Mouse (Mus musculus): ENCODE results near the gene Ttc21a.
A peak's percentile ranks its signal among the peaks of the same experiment; 100 is the strongest.

Gene Ttc21a

GRCm38 (mm10) chr9:119976704-119977556 lies 39.5 kb downstream of the Ttc21a start:
- no peak for DNase-seq (ENCODE audit: low spot score)

- DNase-seq (ENCODE audit: low spot score) = no peak
Measured at GRCm38 (mm10) chr9:119977557-119978060, 40.2 kb downstream of the Ttc21a start.

DNA sequence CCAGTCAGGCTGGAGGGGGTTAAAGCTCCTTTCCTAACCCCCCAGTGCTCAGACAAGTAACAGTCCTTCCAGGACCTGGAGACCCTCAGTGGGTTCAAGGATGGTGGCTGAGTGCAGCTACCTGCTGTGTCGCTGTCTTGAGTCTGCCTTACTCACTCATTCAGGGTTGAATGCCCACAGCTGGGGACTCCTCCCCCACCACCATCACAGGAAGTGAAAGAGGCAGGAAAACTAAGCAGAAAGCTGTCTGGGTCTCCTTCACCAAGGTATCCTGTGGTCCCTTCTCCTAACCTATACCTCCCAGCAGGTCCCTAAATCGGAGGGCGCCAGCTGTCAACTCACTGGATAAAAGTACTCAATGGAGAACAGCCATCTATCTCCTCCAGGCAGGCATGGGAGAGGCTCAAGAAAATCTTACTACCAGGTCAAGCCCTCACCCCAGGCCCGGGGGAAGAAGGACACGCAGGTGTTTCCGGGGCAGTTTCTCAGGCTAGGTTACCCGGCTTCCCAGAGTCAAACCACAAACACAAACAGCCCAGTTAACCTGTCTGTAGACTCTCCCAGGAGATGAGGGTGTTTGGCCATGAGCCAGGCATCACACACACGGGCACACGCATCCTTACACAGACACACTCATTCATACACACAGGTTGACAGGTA lies 40.9 kb downstream of the Ttc21a start:
- DNase-seq (ENCODE audit: low spot score) = no peak

DNA sequence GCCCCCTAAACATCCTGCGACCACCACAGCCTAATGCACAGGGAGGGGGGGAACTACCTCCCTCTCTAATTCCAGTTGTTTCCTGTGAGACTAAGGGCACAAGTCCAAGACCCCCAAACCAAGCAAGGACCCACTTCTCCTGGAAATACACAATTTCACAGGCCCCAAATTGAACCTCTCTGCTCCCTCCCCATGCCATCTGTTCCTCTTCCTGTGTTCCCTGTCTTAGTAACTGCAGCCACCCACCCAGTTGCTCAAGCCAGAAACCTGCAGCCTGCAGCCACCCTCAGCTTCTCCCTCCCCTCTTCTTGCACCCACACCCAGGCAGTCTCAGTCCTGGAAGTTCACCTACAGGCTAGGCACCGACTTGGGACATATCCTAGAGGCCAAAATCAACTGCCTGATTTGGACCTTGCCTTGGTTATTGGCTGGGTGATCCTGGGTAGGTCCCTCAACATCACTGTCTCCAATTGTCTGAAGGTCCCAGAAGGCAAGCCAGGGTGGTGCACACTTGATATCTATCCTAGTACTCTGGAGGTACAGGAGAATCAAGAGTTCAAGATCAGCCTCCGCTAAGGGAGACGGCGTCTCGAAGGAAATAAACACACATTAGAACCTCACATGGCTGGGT lies 41.5 kb downstream of the Ttc21a start:
- no peak for DNase-seq (ENCODE audit: low spot score)

DNA sequence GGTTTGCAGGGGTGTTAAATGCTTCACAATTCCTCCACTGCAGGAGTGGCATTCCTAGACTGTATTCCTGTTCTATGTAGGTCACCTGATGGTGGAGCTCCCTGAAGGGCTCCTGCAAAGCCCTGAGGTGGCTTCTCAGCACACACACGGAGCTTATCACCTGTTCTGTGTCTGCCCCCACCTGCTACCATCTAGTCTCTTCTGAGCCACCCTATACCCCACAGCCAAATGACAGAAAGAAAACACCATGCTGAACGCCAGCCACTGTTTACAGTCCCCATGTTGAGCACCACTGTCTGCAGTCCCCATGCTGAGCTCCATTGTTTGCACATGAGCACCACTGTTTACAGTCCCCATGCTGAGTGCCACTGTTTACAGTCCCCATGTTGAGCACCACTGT lies 42.3 kb downstream of the Ttc21a start:
- no peak for DNase-seq (ENCODE audit: low spot score)

DNA sequence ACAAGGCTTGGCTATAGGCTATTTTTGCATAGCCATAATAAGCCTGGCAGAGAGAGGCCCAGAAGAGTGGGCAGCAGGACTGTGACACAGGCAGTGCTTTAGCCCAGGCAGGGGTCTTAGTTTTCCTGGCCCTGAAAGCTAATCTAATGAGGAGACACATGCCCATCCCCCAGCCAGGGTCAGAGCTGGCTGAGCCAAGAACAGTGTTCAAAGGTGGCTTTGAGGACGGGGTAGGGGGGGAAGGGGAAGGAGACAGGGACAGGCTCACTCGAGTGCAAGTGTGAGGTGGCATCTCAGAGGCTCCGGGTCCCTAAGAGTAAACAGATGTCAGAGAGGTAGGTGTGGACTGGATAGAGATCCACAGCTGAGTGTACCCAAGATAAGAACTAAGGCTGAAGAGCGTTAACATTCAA lies 43.4 kb downstream of the Ttc21a start:
- no peak for DNase-seq (ENCODE audit: low spot score)

DNA sequence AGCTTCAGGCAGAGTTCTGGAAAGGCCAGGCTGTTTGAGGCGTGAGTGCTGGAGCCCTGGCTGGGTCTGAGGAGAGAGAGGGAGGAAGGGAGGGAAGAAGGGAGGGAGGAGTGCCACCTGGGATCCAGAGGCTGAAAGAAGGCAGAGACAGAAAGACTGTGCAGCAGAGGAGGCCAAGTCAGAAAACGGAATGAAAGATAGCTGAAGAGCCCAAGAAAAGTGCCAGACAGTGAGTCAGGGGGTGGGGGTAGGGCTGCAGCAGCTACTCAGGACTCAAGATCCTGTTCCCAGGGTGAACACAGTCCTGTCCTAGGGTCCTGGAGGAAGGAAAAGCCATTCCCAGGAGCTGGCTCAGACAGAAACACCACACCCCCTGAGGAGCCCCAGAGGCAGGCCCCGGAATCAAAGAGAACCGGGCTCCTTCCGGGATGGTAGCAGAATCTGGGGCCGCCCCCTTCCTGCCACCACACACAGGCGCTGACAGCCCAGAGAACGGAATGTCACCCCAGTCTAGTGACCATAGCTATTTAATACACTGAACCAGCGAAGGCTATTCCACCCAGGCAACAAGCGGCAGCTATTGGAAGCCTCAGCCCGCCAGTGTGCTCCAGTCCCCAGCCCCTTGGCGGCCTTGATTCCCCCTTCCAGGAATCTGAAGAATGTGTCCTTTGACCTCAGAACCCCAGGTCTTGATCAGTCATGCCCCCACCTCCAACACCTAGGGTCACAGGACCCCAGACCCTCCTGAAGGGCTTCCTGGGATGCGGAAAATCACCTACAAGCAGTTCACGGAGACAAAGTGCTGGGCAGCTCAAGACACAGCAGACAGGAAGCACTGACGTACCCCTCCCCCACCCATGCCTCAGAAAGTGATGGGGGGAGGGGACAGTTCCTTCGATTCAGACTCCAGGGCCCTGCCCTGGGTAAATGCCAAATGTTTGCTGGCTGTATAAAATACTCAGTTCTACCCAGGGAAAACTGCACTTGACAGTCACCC lies 44.1 kb downstream of the Ttc21a start:
- DNase-seq (ENCODE audit: low spot score) = peak; percentile 57

- no peak for DNase-seq (ENCODE audit: low spot score)
Measured at GRCm38 (mm10) chr9:119982241-119982811, 44.9 kb downstream of the Ttc21a start.

DNA sequence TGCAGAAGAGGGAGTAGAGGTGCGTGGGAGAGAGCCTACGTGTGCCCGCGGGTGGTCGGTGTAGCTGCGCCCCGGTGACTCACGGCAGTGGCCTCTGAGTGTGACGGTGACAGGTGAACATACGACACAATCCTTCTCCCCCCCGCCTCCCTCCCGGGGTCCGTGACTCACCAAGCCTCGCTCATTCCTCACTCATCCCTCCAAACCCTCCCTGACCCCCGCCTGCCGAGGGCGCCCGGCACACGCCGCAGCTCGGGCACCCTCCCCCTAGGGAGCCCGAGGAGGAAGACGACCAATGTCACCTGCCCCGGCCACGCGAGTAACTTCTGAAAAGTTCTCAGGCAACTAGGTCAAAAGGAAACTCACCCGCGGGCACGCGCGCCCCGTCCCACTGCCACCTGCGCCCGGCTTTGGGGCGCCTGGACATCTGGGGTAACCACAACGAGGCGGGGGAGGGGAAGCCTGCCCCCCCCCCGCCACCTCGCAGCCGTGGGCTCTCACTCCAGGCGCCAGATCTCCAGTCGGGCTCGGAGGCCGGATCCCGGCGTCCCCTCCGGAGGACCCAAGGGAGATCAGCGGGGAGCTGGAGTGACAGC lies 45.6 kb downstream of the Ttc21a start:
- DNase-seq (ENCODE audit: low spot score) = peak; percentile 61

DNA sequence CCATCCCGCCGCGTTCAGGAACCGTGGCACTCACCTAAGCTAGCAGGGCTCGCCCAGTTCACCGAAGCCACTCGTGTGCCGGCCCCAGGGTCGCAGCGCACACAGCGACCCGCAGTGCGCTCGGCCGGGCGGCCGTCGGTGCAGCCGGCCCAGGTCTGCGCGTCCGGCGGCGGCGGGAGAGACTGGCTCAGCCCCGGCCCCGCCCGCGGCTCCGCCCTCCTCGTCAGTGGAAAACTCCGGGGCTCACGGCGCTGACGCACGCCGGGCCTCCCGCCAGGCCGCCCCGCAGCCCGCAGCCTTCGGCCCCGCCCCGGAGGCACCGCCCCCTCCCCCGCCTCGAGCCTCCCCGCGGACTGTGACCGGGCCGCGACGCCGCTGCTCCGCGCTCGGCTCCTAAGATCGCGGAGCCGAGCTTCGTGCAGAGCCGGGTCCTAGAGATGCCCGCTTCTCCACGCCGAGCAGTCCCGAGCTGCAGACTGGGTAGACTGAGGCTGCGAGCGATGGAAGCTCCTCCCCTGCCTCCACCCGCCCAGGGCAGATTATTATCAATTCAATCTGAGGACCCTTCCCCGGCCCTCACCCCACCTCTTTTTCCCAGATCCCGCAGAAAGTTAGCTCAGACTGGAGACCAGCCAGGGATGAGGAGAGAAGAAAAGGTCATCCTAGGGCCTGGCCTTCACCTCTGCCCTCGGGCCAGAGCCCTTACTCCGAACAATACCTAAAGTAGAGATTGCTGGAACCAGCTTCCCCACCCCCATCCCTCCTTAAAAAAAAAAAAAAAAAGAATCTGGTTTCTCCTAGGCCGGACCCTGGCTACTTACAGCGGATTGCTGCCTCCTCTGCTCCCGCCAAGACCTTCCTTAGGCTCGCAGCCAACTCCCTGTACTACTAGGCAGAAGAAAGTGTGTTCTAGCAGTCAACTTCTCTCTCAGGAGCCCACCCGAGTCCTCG lies 46.5 kb downstream of the Ttc21a start:
- DNase-seq (ENCODE audit: low spot score) = peak; percentile 90

DNA sequence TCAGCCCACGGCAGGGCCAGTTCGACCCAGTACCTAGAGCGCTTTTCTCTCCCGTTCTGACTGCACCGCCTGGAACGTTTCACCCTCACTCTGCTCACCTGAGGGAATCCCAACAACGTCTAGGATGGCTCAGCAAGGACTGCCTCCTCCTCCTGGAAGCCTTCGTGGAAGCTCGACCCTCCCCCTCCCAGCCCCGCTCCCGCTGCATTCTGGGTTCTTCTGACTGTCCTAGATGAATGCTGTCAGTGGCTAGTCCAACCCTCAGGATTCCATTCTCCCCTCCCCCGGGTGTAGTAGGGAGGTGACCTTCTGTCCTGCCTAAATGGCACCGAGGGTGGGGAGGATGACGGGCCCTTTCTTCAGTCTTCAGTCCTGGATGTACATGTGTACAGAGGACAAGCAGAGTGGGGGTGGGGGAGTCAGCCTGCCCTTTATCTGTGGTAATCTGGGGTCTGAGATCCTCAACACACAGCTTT lies 47.2 kb downstream of the Ttc21a start, which contains the start of gene Csrnp1:
Gene Csrnp1, minus strand, starts transcription at position 123 of the 476 bp plus-strand sequence.
- no peak for DNase-seq (ENCODE audit: low spot score)

DNA sequence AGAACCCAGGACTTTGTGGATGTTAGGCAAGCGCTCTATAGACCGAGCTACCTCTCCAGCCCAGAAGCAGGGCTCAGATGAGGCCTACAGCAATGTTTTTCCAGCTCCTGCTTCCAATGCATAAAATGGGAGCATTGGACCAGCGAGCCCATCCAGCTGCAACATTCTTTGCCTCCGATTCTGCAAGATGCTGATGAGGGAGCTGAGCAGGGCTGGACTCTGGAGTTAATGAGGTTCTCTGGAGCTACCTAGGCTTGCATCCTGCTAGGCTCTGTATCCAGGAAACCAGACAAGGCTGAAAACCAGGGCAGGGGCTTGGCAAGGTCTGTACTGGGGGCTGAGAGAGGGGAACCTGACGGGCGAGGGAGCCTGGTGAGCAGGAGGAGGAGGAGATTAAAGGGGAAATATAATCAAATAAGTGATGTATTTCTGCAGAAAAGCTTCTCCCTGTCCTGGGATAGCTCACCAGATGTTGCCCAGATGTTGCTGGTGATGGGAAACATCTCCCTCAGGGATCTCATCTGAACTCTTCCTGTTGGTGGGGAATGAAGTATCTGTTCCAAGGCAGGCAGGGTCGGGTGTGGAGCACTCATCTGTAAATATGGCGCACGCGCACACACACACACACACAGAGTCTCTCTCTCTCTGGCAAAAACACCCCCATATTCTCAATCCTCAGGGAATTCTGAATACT lies 48.6 kb downstream of the Ttc21a start:
- DNase-seq (ENCODE audit: low spot score) = no peak

DNA sequence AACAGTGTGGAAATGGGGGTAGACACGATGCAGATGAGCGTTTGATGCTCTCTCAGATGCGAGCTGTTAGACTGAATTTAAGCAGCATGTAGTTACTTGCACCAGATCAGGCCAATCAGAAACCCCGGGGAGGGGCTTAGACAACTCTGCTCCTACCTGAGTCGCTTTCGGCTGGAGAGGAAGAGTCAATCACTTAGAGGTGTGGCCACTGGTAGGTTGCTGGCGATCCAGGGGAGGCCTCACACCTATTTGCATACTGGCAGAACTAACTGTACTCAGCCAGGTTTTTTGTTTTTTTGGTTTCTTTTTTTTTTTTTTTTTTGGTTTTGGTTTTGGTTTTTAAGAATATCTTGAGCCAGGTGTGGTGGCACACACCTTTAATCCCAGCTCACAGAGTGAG lies 50.9 kb downstream of the Ttc21a start:
- DNase-seq (ENCODE audit: low spot score) = no peak

- no peak for DNase-seq (ENCODE audit: low spot score)
Measured at GRCm38 (mm10) chr9:119991310-119991709, 53.9 kb downstream of the Ttc21a start.

DNA sequence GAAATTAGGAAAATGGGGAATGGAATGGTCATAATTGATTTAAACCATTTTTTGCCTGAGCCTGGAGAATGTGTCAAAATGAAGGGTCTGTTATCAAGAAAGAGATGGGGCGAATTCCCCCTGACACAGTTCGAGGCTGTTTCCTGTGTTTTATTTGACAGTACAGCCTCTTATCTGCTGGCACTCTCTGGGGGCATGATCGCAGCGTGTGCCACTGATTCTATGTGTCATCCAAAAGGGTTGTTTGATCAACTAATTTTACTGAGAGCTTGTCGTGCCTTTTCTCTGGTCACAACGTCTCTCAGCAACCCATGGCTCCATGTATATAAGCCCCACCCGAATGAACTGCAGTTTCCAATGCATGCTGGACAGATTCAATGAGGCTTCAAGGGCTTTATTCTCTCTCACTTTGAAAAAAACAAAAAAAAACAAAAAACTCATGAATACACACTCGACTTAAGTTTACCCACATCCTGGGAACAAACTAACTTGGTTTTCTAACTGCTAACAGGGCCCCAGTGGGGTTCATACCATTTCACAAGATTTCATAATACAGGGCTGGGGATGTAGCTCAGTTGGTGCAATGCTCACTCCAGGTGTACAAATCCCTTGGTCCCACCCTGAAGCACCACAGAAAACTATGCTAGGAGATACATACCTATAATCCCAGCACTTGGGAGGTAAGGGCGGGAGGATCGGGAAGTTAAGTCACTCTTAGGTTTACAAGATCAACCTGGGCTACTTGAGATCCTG lies 55.9 kb downstream of the Ttc21a start:
- DNase-seq (ENCODE audit: low spot score) = no peak

DNA sequence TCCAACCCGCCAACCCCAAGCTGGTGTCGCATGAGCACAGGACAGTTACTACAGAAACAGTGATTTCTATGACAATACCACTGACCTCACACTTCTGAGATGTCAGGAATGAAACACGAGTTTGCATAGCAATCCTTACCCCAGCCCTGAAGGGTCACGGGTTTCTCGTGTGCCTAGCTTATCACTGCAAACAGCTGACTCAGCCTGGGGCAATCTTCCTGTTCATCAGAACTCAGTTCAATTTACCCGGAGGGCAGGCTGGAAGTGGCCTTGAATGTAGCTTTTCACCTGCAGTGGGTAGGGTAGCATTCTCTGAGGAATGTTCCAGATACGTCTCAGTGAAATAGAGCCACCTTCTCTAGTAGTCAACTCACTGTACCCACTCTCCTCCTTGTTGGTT lies 56.8 kb downstream of the Ttc21a start:
- DNase-seq (ENCODE audit: low spot score) = no peak

- DNase-seq (ENCODE audit: low spot score) = no peak
Measured at GRCm38 (mm10) chr9:119996080-119996479, 58.7 kb downstream of the Ttc21a start.

DNA sequence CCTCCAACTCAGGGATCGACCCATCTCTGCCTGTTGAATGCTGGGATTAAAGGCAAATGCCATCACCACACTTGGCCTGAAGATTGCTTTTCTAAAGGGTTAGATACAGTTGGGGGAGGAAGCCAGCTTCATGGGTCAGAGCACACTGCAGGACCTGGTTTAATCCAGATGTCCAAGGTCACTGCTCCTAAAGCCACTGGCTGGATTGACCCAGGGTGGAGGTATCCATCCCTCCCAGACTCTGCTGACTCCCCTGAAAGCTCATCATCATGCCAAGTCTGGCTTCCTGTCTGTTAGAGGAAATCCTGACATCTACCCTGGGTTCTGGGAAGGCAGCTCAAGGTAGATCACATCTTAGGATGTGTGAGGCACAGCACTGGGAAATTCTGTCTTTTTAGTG lies 61.4 kb downstream of the Ttc21a start:
- DNase-seq (ENCODE audit: low spot score) = no peak
